Mouse (Mus musculus) limb, embryonic 12.5 days (tissue): ENCODE data around the gene Arvcf. TPM values are rescaled to one million over a fixed set of nuclear protein-coding genes. Genes with fewer than 3 reads are reported as not detected.
A peak's percentile ranks its signal among the peaks of the same experiment; 100 is the strongest.

Experiments
- ATAC-seq: fragments of 200-750 bp; cut with Nextera tagmentation; 2 replicates; pipeline ENCODE4 v1.8.0; 2017; ENCODE audit warnings: low read depth, moderate TSS enrichment; ENCODE audit not compliant: insufficient number of reproducible peaks, insufficient read depth, low FRiP score, low TSS enrichment
- H3K27ac ChIP-seq: fragments of 300-500 bp; sonication (generic); 2 replicates; pipeline ENCODE4 v1.5.1; 2016; ENCODE audit warnings: mild to moderate bottlenecking, moderate library complexity
- H3K27me3 ChIP-seq: fragments of 300-500 bp; sonication (generic); 2 replicates; pipeline ENCODE4 v1.6.1; 2016; ENCODE audit warnings: mild to moderate bottlenecking, moderate library complexity
- H3K36me3 ChIP-seq: fragments of 300-500 bp; sonication (generic); 2 replicates; pipeline ENCODE4 v1.6.1; 2016; ENCODE audit warnings: mild to moderate bottlenecking, moderate library complexity
- H3K4me1 ChIP-seq: fragments of 300-500 bp; sonication (generic); replicated peaks from 2 replicates; pipeline ENCODE4 v1.6.1; 2016
- H3K4me2 ChIP-seq: fragments of 300-500 bp; sonication (generic); 2 replicates; pipeline ENCODE4 v1.6.1; 2016; ENCODE audit warnings: mild to moderate bottlenecking, moderate library complexity
- H3K4me3 ChIP-seq: fragments of 300-500 bp; sonication (generic); replicated peaks from 2 replicates; pipeline ENCODE4 v1.5.1; 2016; ENCODE audit warnings: mild to moderate bottlenecking
- H3K9ac ChIP-seq: fragments of 300-500 bp; sonication (generic); replicated peaks from 2 replicates; pipeline ENCODE4 v1.6.1; 2016; ENCODE audit warnings: mild to moderate bottlenecking, moderate library complexity
- H3K9me3 ChIP-seq: fragments of 300-500 bp; sonication (generic); 2 replicates; pipeline ENCODE4 v1.6.1; 2016; ENCODE audit warnings: mild to moderate bottlenecking, moderate library complexity
- WGBS: fragments of 180-500 bp; shearing (Covaris S2); methylation state at CpG from one replicate; pipeline ENCODE4 v1.1.7; 2016; 5-methylcytosine and 5-hydroxymethylcytosine counted together
- polyA plus RNA-seq: library from polyadenylated mRNA; unstranded; fragments of >200 nt; fragmentation: Nextera tagmentation; extraction: Ambion mirVana; gene quantifications from 2 replicates; pipeline ENCODE4 v1.2.1, GENCODE M21; 2016

Gene Arvcf
- polyA plus RNA-seq, 1 experiment from 2014 or later, result 46.3 TPM

DNA sequence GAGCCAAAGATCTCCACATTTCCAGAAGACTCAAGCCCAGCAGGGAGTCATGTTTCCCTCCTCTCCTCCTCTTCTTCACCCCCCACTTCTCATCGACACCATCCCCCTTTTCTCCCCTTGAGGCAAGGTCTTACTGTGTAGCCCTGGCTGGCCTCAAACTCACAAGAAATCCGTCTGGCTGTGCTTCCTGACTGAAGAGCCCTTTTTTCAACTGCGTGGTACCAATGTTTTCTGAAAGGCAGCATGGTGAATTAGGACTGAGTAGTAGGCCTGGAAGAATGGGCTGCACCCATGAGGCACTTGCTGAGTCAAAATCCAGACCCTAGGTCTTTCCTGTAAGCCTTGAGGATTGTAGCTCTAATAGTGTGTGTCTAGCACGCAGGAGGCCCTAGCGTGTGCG is 42.4 kb downstream of the Arvcf start:
- H3K27me3 ChIP-seq, result no peaks in the 10 kb centered on the region
- no peaks in the 10 kb centered on the region for H3K9me3 ChIP-seq
- no peak overlapping the region for H3K9ac ChIP-seq
- H3K4me2 ChIP-seq, result no peak overlapping the region
- 68% methylated on average over 6 of the region's 6 CpGs for WGBS
- no peak overlapping the region for H3K27ac ChIP-seq
- ATAC-seq, result no peak
- no peak overlapping the region for H3K4me3 ChIP-seq
- peaks cover 45% of the 10 kb centered on the region for H3K4me1 ChIP-seq
- H3K36me3 ChIP-seq, result no peaks in the 10 kb centered on the region

DNA sequence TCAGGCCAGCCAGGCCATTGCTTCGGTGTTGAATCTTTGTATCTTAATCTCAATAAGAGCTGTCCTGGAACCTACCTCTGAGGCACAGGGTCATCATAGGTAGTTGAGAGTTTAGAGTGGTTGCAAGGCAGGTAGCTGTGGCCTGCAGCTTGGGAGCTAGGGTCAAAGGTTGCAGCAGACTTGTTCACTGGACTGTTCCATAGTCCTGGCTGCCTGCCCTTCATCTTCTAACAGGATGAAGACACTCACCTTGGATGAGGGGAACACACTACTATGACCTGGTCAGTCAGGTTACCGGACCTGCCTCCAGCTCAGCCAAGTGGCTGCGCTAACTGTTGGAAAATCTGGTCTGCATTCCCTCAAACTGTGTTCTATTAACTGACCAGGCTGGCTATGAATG is 43.1 kb downstream of the Arvcf start:
- no peak overlapping the region for H3K4me3 ChIP-seq
- H3K36me3 ChIP-seq, result no peaks in the 10 kb centered on the region
- no peak overlapping the region for H3K27ac ChIP-seq
- no peaks in the 10 kb centered on the region for H3K9me3 ChIP-seq
- WGBS, result over 99% methylated on average over 3 of the region's 3 CpGs
- no peak overlapping the region for H3K4me2 ChIP-seq
- H3K9ac ChIP-seq, result no peak overlapping the region
- H3K27me3 ChIP-seq, result no peaks in the 10 kb centered on the region
- ATAC-seq, result no peak
- peaks cover 53% of the 10 kb centered on the region for H3K4me1 ChIP-seq

DNA sequence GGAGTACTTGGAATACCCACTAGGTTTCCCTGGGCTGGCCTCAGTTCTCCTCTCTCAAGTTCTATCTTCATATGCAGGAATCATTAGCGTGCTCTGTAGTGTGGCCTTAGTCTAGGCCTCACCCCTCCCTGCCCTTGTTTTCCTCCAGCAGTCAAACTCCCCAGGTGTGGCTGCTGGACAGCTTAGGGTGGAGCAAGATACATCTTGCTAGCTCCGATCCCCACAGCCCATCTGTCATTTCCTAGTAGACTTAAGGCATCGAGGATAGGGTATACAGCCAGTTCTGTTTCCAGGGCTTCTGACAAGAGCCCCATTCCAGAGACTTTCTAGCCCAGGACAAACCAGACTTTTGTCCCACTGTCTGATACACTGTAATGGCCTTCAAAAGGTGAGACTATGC is 43.7 kb downstream of the Arvcf start:
- WGBS, result 83% methylated on average over 3 of the region's 3 CpGs
- Histone ChIP-seq H3K27ac (no peak overlapping the region), H3K27me3 (no peaks in the 10 kb centered on the region), H3K4me2 (0 out of 2 replicates have a peak overlapping the region, but pooled peaks have one; percentile 90), H3K9ac (no peak overlapping the region), H3K4me3 (0 out of 2 replicates have a peak overlapping the region, but pooled peaks have one; percentile 81), H3K36me3 (peaks cover 5% of the 10 kb centered on the region), H3K9me3 (no peaks in the 10 kb centered on the region), H3K4me1 (peaks cover 56% of the 10 kb centered on the region)
- no peak for ATAC-seq

DNA sequence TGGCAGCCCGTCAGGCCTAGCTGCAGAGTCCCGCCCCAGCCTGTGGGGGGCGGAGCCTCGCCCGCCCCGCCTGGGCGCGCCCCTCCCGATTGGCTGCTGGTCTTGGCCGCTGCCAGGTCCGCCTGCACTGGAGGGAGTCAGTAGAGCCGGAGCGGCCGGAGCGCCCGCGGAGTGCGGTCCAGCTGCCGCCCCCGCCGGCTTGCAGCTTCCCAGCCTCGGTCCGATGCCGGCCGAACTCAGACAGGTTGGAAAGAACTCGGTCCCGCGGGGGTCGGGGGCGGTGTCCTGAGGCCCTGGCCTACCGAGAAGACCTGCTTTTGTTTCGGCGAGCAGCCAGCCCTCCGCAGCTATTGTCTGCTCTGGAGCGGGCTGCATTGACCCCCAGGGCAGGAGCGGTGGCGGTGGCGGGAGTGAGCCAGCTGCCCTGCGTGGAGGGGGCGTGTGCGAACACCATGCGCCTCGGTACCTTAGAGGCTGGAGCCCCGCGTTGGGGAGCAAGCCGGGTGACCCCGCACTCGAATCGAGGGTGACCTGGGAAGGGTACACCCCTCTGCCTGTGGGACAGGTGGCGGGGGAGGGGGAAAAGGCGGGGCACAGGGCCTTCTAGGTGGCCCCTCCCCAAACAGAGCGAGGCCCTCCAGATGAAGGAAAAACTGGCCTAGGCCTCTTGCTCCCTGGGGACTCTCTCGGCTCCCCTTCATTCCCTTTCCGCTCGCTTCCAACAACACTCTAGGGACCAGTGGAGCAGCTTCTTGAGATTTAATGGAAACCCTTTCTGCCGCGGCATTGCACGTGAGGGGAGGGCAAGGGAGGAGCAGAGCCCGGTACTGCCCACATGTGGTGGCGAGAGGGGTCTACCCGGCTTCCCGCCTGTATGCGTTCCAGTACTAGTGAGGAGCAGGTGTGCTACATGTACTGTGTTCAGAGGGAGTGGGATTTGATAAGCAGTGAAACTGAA is 44.8 kb downstream of the Arvcf start:
- H3K27ac ChIP-seq, result peak overlapping the region; percentile 81
- H3K4me3 ChIP-seq, result peak overlapping the region; percentile 81
- H3K4me2 ChIP-seq, result peak overlapping the region; percentile 90
- ATAC-seq, result peak; percentile 80
- H3K4me1 ChIP-seq, result peaks cover 47% of the 10 kb centered on the region
- WGBS, result under 1% methylated on average over 63 of the region's 63 CpGs
- peak overlapping the region; percentile 80 for H3K9ac ChIP-seq
- peaks cover 15% of the 10 kb centered on the region for H3K36me3 ChIP-seq
- no peaks in the 10 kb centered on the region for H3K27me3 ChIP-seq
- H3K9me3 ChIP-seq, result no peaks in the 10 kb centered on the region

DNA sequence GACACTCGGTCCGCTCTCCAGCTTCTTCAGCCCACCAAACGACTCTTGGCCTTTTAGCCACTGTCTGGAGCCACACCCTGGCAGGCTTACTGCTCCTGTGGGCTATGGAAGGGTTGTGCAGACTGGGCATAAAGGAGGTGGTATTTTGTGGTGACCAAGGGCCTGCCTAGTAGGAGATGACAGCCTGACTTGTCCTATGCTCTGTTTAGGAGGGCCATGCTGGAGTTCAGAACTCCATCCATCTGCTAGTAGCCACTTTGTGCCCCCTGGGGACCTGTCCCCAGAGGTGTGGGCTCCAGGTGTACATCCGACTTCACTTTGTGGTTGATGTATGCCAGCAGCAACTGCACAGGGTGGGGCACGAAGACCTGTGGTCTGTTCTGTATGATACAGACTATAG is 45.6 kb downstream of the Arvcf start:
- peaks cover 38% of the 10 kb centered on the region for H3K4me1 ChIP-seq
- no peak for ATAC-seq
- peak overlapping the region; percentile 80; the same call in 1 of the 2 replicates for H3K9ac ChIP-seq

DNA sequence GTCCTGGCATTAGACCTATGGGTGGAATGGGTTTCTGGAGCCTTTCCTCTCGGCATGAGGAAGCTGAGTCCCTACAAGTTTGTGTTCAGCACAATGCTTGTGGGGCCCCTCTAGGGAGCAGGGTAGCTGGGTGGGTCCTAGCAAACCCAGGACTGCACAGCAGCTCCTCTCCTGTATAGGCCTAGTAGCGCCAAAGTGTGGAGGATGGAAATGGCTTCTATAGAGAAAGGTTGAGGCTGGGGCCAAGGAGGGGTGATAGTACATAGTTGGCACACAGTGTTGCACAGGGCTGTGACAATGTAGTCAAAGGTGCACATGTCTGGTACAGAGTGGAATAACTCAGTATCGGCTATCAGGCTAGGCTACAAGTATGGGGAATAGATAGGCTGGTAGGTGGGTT is 46.1 kb downstream of the Arvcf start:
- Histone ChIP-seq H3K36me3 (peaks cover 28% of the 10 kb centered on the region), H3K4me3 (peak overlapping the region; percentile 81; the same call in 1 of the 2 replicates), H3K4me2 (peak overlapping the region; percentile 90), H3K27me3 (no peaks in the 10 kb centered on the region), H3K9me3 (no peaks in the 10 kb centered on the region), H3K9ac (no peak overlapping the region), H3K4me1 (peaks cover 33% of the 10 kb centered on the region), H3K27ac (no peak overlapping the region)
- WGBS, result 87% methylated on average over 3 of the region's 3 CpGs
- no peak for ATAC-seq

More for the DNA sequence above, 45.6 kb downstream of the Arvcf start:
- Histone ChIP-seq H3K4me3 (peak overlapping the region; percentile 81), H3K27ac (no peak overlapping the region), H3K9me3 (no peaks in the 10 kb centered on the region), H3K4me2 (peak overlapping the region; percentile 90), H3K27me3 (no peaks in the 10 kb centered on the region), H3K36me3 (peaks cover 23% of the 10 kb centered on the region)
- 52% methylated on average over 5 of the region's 5 CpGs for WGBS

DNA sequence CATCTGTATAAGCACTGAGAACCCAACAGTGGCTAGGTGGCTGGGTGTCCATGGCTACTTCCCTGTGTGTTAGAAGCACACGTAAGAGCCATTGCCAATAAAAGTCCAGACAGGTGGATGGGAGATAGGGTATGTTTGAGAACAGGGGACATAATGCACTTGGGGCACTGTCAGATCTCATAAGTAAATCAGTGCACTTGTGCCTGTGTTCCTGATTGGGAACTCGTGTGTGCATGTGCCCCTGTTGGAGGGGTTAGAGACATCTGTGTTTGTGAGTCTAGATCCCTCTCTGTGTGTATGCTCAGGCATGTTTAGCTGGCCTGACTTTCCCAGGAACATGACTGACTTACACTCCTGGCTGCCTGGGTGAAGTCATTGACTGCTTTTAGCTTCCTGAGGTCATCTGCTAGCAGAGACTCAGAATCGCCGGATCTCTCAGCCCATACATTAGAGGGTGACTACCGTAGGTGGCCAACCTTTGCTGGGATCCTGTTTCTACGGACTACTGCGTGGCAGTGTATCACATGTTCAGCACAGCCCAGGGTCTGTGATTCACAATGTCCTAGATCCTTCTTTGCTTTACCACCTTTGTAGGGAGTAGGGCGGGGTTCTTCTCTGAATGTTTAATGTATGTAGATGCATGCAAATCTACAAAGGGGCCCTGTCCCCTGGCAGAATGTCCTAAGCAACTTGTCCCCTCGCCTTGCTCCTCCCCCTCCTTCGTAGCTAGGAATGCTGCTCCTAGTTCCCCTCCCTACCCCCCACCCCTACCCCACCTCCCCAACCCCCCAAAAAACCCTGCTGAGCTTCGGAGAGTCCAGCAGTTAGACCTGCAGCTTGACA is 47.0 kb downstream of the Arvcf start:
- ATAC-seq, result no peak
- Histone ChIP-seq H3K4me3 (no peak overlapping the region), H3K27ac (0 out of 2 replicates have a peak overlapping the region, but pooled peaks have one; percentile 35), H3K4me2 (peak overlapping the region; percentile 21; the same call in 1 of the 2 replicates), H3K4me1 (peaks cover 32% of the 10 kb centered on the region), H3K9ac (no peak overlapping the region), H3K36me3 (peaks cover 37% of the 10 kb centered on the region), H3K27me3 (no peaks in the 10 kb centered on the region), H3K9me3 (no peaks in the 10 kb centered on the region)
- WGBS, result 33% methylated on average over 11 of the region's 11 CpGs

DNA sequence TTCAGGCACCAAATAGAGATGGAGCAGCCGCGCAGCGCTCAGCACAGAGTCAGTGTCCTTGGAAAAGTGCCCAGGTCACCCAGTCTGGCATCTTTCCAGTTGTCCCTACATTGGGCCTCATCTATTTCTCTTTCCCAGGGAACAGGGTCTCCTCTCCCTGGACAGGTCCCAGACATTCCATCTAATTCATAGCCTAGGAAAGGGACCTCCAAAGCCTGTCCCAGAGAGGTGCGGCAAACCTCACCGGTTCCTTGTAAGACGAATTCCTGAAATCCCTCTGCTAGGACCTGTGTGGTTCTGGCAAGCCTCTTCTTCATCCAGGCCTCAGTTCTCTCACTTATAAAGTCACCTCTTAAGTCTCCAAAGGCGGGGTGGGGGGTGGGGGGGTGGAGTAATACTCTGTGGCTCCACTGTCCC is 47.6 kb downstream of the Arvcf start:
- Histone ChIP-seq H3K36me3 (peaks cover 44% of the 10 kb centered on the region), H3K4me3 (no peak overlapping the region), H3K4me1 (peaks cover 37% of the 10 kb centered on the region), H3K9ac (no peak overlapping the region), H3K27me3 (no peaks in the 10 kb centered on the region), H3K27ac (no peak overlapping the region), H3K4me2 (0 out of 2 replicates have a peak overlapping the region, but pooled peaks have one; percentile 21), H3K9me3 (no peaks in the 10 kb centered on the region)
- ATAC-seq, result no peak
- 42% methylated on average over 6 of the region's 7 CpGs for WGBS

DNA sequence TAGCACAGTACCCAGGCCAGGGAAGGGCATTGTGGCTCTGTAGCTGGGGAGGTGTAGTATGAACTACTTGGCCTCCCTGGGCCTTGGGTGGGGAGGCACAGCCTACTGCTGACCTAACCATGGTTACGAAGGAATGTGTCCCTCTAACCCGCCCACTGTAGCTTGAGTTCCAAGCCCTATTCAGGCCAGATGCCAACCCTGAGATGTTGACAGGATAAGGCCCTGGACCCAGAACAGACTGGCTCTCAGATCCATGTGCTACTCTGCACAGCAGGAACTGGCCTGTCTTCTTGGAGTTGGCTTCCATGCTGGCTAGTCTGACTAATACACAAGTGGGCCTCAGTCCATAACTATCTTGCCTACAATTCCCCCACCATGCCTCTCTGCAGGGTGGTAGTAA is 48.2 kb downstream of the Arvcf start:
- Histone ChIP-seq H3K9ac (no peak overlapping the region), H3K4me2 (no peak overlapping the region), H3K4me1 (peaks cover 42% of the 10 kb centered on the region), H3K27ac (no peak overlapping the region), H3K36me3 (peaks cover 48% of the 10 kb centered on the region), H3K4me3 (no peak overlapping the region), H3K27me3 (no peaks in the 10 kb centered on the region), H3K9me3 (no peaks in the 10 kb centered on the region)
- 83% methylated on average over 2 of the region's 2 CpGs for WGBS
- ATAC-seq, result no peak

DNA sequence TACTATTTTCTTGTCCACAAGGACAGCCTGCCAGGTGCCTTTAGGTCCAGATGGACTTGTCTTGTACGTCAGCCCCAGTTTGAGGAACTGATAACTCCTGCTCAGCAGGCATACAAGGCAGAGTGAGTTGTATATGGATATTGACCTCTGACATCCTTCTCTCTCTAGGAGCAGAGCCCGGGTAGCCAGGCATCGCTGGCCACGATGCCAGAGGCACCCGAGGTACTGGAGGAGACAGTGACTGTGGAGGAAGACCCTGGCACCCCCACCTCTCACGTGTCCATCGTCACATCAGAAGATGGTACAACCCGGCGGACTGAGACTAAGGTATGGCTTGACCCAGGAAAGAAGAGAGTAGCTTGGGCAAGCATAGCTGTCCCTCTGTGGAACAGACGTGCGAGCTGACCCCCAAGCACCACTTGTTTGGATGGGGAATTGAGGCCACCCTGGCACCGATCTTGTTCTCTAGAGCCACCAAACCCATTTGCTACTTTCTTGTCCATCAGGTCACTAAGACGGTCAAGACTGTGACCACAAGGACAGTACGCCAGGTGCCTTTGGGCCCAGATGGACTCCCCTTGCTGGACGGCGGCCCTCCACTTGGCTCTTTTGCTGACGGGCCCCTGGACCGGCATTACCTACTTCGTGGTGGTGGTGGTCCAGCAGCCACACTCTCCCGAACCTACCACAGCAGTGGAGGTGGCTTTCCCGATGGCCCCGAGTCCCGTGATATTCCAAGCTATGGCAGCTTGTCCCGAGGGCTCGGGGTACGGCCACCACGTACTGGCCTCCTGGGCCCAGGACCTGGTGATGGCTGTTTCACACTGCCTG is 49.0 kb downstream of the Arvcf start:
- H3K4me1 ChIP-seq, result peaks cover 42% of the 10 kb centered on the region
- WGBS, result 95% methylated on average over 27 of the region's 27 CpGs
- H3K9me3 ChIP-seq, result no peaks in the 10 kb centered on the region

More for the DNA sequence above, 49.0 kb downstream of the Arvcf start:
- no peak overlapping the region for H3K9ac ChIP-seq
- no peak overlapping the region for H3K4me3 ChIP-seq
- H3K4me2 ChIP-seq, result no peak overlapping the region
- H3K27ac ChIP-seq, result no peak overlapping the region
- ATAC-seq, result no peak
- H3K27me3 ChIP-seq, result no peaks in the 10 kb centered on the region
- peaks cover 56% of the 10 kb centered on the region for H3K36me3 ChIP-seq
